Mouse (Mus musculus) lung, embryonic 15.5 days (tissue): ENCODE measurements around the gene Mpst. TPM values are rescaled to one million over a fixed set of nuclear protein-coding genes. Genes with fewer than 3 reads are reported as not detected.
A peak's percentile ranks its signal among the peaks of the same experiment; 100 is the strongest.

ENCODE experiments used
- ATAC-seq: fragments of 200-750 bp; cut with Nextera tagmentation; 2 replicates; pipeline ENCODE4 v1.8.0; 2017; ENCODE audit warnings: moderate number of reproducible peaks, borderline replicate concordance; ENCODE audit not compliant: low FRiP score, low TSS enrichment; ENCODE audit errors: extremely low read depth
- H3K27ac ChIP-seq: fragments of 300-500 bp; sonication (generic); 2 replicates; pipeline ENCODE4 v1.5.1; 2015; ENCODE audit warnings: moderate library complexity, mild to moderate bottlenecking, inconsistent platforms
- H3K27me3 ChIP-seq: fragments of 300-500 bp; sonication (generic); 2 replicates; pipeline ENCODE4 v1.6.1; 2015; ENCODE audit warnings: inconsistent platforms
- H3K36me3 ChIP-seq: fragments of 300-500 bp; sonication (generic); 2 replicates; pipeline ENCODE4 v1.6.1; 2015; ENCODE audit warnings: inconsistent platforms
- H3K4me1 ChIP-seq: fragments of 300-500 bp; sonication (generic); 2 replicates; pipeline ENCODE4 v1.6.1; 2015; ENCODE audit warnings: inconsistent platforms
- H3K4me2 ChIP-seq: fragments of 300-500 bp; sonication (generic); 2 replicates; pipeline ENCODE4 v1.6.1; 2015; ENCODE audit warnings: inconsistent platforms, mild to moderate bottlenecking, moderate library complexity
- H3K4me3 ChIP-seq: fragments of 300-500 bp; sonication (generic); 2 replicates; pipeline ENCODE4 v1.5.1; 2015; ENCODE audit warnings: mild to moderate bottlenecking, inconsistent platforms
- H3K9ac ChIP-seq: fragments of 300-500 bp; sonication (generic); 2 replicates; pipeline ENCODE4 v1.6.1; 2015; ENCODE audit warnings: inconsistent platforms
- H3K9me3 ChIP-seq: fragments of 300-500 bp; sonication (generic); 2 replicates; pipeline ENCODE4 v1.6.1; 2016; ENCODE audit warnings: inconsistent platforms
- WGBS: fragments of 180-500 bp; shearing (Covaris S2); methylation state at CpG from one replicate; pipeline ENCODE4 v1.1.7; 2015; 5-methylcytosine and 5-hydroxymethylcytosine counted together
- polyA plus RNA-seq: library from polyadenylated mRNA; unstranded; fragments of >200 nt; fragmentation: Nextera tagmentation; extraction: Ambion mirVana; gene quantifications from 2 replicates; pipeline ENCODE4 v1.2.1, GENCODE M21; 2015

Gene Mpst
- 3.3 and 4.1 TPM in 2 replicates for polyA plus RNA-seq

GRCm38 (mm10) chr15:78406293-78406934, at the start of gene Mpst:
TSS of gene Mpst (plus strand) at chr15:78406416.
- H3K4me3 ChIP-seq = peak within 1 kb of the TSS; percentile 69
- WGBS = under 1% methylated on average over 40 of the region's 40 CpGs
- H3K36me3 ChIP-seq = 0 out of 2 replicates have a peak, but pooled peaks cover 3% of the 10 kb centered on the region
- peak within 1 kb of the TSS; percentile 89 for H3K4me2 ChIP-seq
- H3K9ac ChIP-seq = peak within 1 kb of the TSS; percentile 51
- H3K27me3 ChIP-seq = peaks cover 18% of the 10 kb centered on the region; the same call in 1 of the 2 replicates
- no peaks in the 10 kb centered on the region for H3K9me3 ChIP-seq
- ATAC-seq = peak; percentile 72
- peaks cover 68% of the 10 kb centered on the region for H3K4me1 ChIP-seq
- peak within 1 kb of the TSS; percentile 99 for H3K27ac ChIP-seq

- Histone ChIP-seq H3K4me1 (peaks cover 13% of the 10 kb centered on the region), H3K4me3 (no peak overlapping the region), H3K9ac (no peak overlapping the region), H3K4me2 (no peak overlapping the region), H3K27ac (no peak overlapping the region), H3K9me3 (no peaks in the 10 kb centered on the region), H3K27me3 (peaks cover 9% of the 10 kb centered on the region; the same call in 1 of the 2 replicates), H3K36me3 (no peaks in the 10 kb centered on the region)
- no peak for ATAC-seq
- 54% methylated on average over 2 of the region's 2 CpGs for WGBS
Observed at GRCm38 (mm10) chr15:78365916-78366315, 40.3 kb upstream of the Mpst start.

GRCm38 (mm10) chr15:78366875-78367274, 39.3 kb upstream of the Mpst start:
- ATAC-seq = no peak
- WGBS = 63% methylated on average over 8 of the region's 8 CpGs

GRCm38 (mm10) chr15:78367811-78368210, 38.4 kb upstream of the Mpst start:
- peaks cover 9% of the 10 kb centered on the region; the same call in 1 of the 2 replicates for H3K27me3 ChIP-seq
- no peak overlapping the region for H3K27ac ChIP-seq
- no peak overlapping the region for H3K4me2 ChIP-seq
- no peak overlapping the region for H3K9ac ChIP-seq
- WGBS = 74% methylated on average over 3 of the region's 3 CpGs
- ATAC-seq = no peak
- H3K4me3 ChIP-seq = no peak overlapping the region
- peaks cover 30% of the 10 kb centered on the region for H3K4me1 ChIP-seq
- no peaks in the 10 kb centered on the region for H3K9me3 ChIP-seq
- no peaks in the 10 kb centered on the region for H3K36me3 ChIP-seq

More at GRCm38 (mm10) chr15:78366875-78367274, 39.3 kb upstream of the Mpst start:
- Histone ChIP-seq H3K4me1 (peaks cover 20% of the 10 kb centered on the region), H3K4me3 (no peak overlapping the region), H3K36me3 (no peaks in the 10 kb centered on the region), H3K9me3 (no peaks in the 10 kb centered on the region), H3K4me2 (no peak overlapping the region), H3K27ac (no peak overlapping the region), H3K9ac (no peak overlapping the region), H3K27me3 (peaks cover 9% of the 10 kb centered on the region; the same call in 1 of the 2 replicates)

GRCm38 (mm10) chr15:78368926-78369346, 37.3 kb upstream of the Mpst start:
- no peak overlapping the region for H3K4me2 ChIP-seq
- no peaks in the 10 kb centered on the region for H3K36me3 ChIP-seq
- no peak overlapping the region for H3K27ac ChIP-seq
- H3K4me1 ChIP-seq = peaks cover 41% of the 10 kb centered on the region
- H3K4me3 ChIP-seq = no peak overlapping the region
- no peak overlapping the region for H3K9ac ChIP-seq
- H3K9me3 ChIP-seq = no peaks in the 10 kb centered on the region
- peak; percentile 48; the same call in 1 of the 2 replicates for ATAC-seq
- WGBS = 4% methylated on average over 8 of the region's 8 CpGs
- H3K27me3 ChIP-seq = peaks cover 9% of the 10 kb centered on the region; the same call in 1 of the 2 replicates

GRCm38 (mm10) chr15:78369641-78370040, 36.6 kb upstream of the Mpst start:
- no peak overlapping the region for H3K4me2 ChIP-seq
- H3K36me3 ChIP-seq = no peaks in the 10 kb centered on the region
- H3K27ac ChIP-seq = no peak overlapping the region
- no peaks in the 10 kb centered on the region for H3K9me3 ChIP-seq
- peaks cover 9% of the 10 kb centered on the region; the same call in 1 of the 2 replicates for H3K27me3 ChIP-seq
- no peak overlapping the region for H3K4me3 ChIP-seq
- no peak overlapping the region for H3K9ac ChIP-seq
- 82% methylated on average over 1 of the region's 1 CpGs for WGBS
- H3K4me1 ChIP-seq = peaks cover 47% of the 10 kb centered on the region
- ATAC-seq = no peak

- Histone ChIP-seq H3K4me1 (peaks cover 47% of the 10 kb centered on the region), H3K27ac (peak overlapping the region; percentile 78), H3K9ac (no peak overlapping the region), H3K4me3 (no peak overlapping the region), H3K4me2 (no peak overlapping the region), H3K9me3 (no peaks in the 10 kb centered on the region), H3K36me3 (no peaks in the 10 kb centered on the region), H3K27me3 (peaks cover 6% of the 10 kb centered on the region; the same call in 1 of the 2 replicates)
- peak; percentile 43; the same call in 1 of the 2 replicates for ATAC-seq
- WGBS = 14% methylated on average over 3 of the region's 3 CpGs
Observed at GRCm38 (mm10) chr15:78372796-78373195, 33.4 kb upstream of the Mpst start.

- WGBS = 40% methylated on average over 3 of the region's 3 CpGs
- Histone ChIP-seq H3K9ac (no peak overlapping the region), H3K4me2 (no peak overlapping the region), H3K4me3 (no peak overlapping the region), H3K4me1 (peaks cover 40% of the 10 kb centered on the region), H3K27ac (no peak overlapping the region), H3K27me3 (no peaks in the 10 kb centered on the region), H3K36me3 (no peaks in the 10 kb centered on the region), H3K9me3 (no peaks in the 10 kb centered on the region)
- no peak for ATAC-seq
Observed at GRCm38 (mm10) chr15:78374204-78374603, 32.0 kb upstream of the Mpst start.

- peaks cover 17% of the 10 kb centered on the region for H3K4me1 ChIP-seq
- no peaks in the 10 kb centered on the region for H3K9me3 ChIP-seq
- H3K4me2 ChIP-seq = no peak overlapping the region
- no peak for ATAC-seq
- no peak overlapping the region for H3K9ac ChIP-seq
- H3K27me3 ChIP-seq = no peaks in the 10 kb centered on the region
- H3K27ac ChIP-seq = no peak overlapping the region
- H3K4me3 ChIP-seq = no peak overlapping the region
- WGBS = 85% methylated on average over 10 of the region's 10 CpGs
- no peaks in the 10 kb centered on the region for H3K36me3 ChIP-seq
Observed at GRCm38 (mm10) chr15:78377859-78378258, 28.4 kb upstream of the Mpst start.

- Histone ChIP-seq H3K4me3 (no peak overlapping the region), H3K9ac (no peak overlapping the region), H3K4me1 (peaks cover 10% of the 10 kb centered on the region), H3K36me3 (no peaks in the 10 kb centered on the region), H3K9me3 (no peaks in the 10 kb centered on the region), H3K4me2 (no peak overlapping the region), H3K27me3 (no peaks in the 10 kb centered on the region), H3K27ac (no peak overlapping the region)
- no peak for ATAC-seq
- WGBS = 58% methylated on average over 10 of the region's 10 CpGs
Observed at GRCm38 (mm10) chr15:78378556-78378955, 27.7 kb upstream of the Mpst start.

GRCm38 (mm10) chr15:78380208-78380607, 26.0 kb upstream of the Mpst start:
- H3K36me3 ChIP-seq = no peaks in the 10 kb centered on the region
- no peaks in the 10 kb centered on the region for H3K27me3 ChIP-seq
- no peak for ATAC-seq
- 78% methylated on average over 2 of the region's 2 CpGs for WGBS
- H3K9ac ChIP-seq = no peak overlapping the region
- no peak overlapping the region for H3K4me3 ChIP-seq
- H3K4me1 ChIP-seq = 0 out of 2 replicates have a peak, but pooled peaks cover 3% of the 10 kb centered on the region
- no peak overlapping the region for H3K4me2 ChIP-seq
- H3K9me3 ChIP-seq = no peaks in the 10 kb centered on the region
- no peak overlapping the region for H3K27ac ChIP-seq

- Histone ChIP-seq H3K9ac (no peak overlapping the region), H3K4me1 (0 out of 2 replicates have a peak, but pooled peaks cover 3% of the 10 kb centered on the region), H3K27me3 (no peaks in the 10 kb centered on the region), H3K9me3 (no peaks in the 10 kb centered on the region), H3K4me2 (no peak overlapping the region), H3K27ac (no peak overlapping the region), H3K36me3 (no peaks in the 10 kb centered on the region), H3K4me3 (no peak overlapping the region)
- ATAC-seq = no peak
- 47% methylated on average over 4 of the region's 4 CpGs for WGBS
Observed at GRCm38 (mm10) chr15:78380741-78381140, 25.5 kb upstream of the Mpst start.
